ENCODE assay signal across 14 mouse cellular contexts in the genomic region with DNA sequence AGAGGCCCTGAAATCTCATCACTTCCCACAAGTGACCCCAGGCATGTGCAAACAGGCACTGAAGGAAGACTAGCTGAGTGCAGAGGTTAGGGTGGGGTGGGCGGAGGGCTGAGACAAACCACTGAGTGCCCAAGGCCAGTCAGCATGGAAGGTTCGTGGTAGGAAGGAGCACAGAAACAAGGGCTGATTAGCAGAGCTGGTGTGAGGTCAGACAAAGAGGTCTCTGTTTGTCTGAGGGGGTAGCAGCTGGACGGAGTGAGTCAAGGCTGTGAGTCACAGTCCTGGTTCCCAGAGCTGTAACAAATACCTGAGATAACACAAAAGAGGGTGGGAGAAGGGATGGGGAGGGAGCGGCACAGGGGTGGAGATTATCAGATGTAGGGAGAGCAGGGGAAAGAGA. TPM values are rescaled to one million over a fixed set of nuclear protein-coding genes. Genes with fewer than 3 reads are reported as not detected.
A peak's percentile ranks its signal among the peaks of the same experiment; 100 is the strongest.
DNase-seq lines count a peak whose midpoint lies in the region; ATAC-seq and TF ChIP-seq lines count a peak whose summit lies in the region.
"Had no signal": no experiment of that assay in that cellular context is flagged by ENCODE, and none has a peak within 500 bp of the region (broad histone marks: within the 10 kb centered on the region; RNA-seq: fewer than 3 reads in every experiment).

No protein-coding gene starts in this region.

- intact Hi-C loops in left cerebral cortex, postnatal 14 days (cut with DNase I) = no loop called here

- TF ChIP-seq CTCF in lung, embryonic 14.5 days (IDR thresholded peaks at IDR 0.05; ENCODE audit: low read depth) = no peak
- no peak for TF ChIP-seq CTCF in Patski (IDR thresholded peaks at IDR 0.05)
- TF ChIP-seq CTCF in liver, postnatal 0 days (IDR thresholded peaks at IDR 0.05; ENCODE audit: low read depth) = no peak

- H3K27ac ChIP-seq in heart, embryonic 10.5 days = peak overlapping the region; percentile 64; the same call in 1 of the 2 replicates
- no peak overlapping the region for H3K27ac ChIP-seq in lung, embryonic 14.5 days (ENCODE audit: low read depth)
- peak overlapping the region; percentile 61; the same call in 1 of the 2 replicates for H3K27ac ChIP-seq in stomach, embryonic 14.5 days (ENCODE audit: low read length)
- H3K27ac ChIP-seq in liver, postnatal 0 days (ENCODE audit: low read depth) = no peak overlapping the region
- H3K27ac ChIP-seq: liver, embryonic 15.5 days; midbrain, embryonic 15.5 days had no signal

- H3K27me3 ChIP-seq in heart, embryonic 10.5 days (ENCODE audit: insufficient read depth, poor library complexity, severe bottlenecking) = no peaks in the 10 kb centered on the region
- no peaks in the 10 kb centered on the region for H3K27me3 ChIP-seq in lung, embryonic 14.5 days (ENCODE audit: insufficient read depth, low read length)
- no peaks in the 10 kb centered on the region for H3K27me3 ChIP-seq in Patski
- H3K27me3 ChIP-seq in stomach, embryonic 14.5 days (ENCODE audit: control insufficient read depth, insufficient read depth, low read length) = no peaks in the 10 kb centered on the region
- no peaks in the 10 kb centered on the region for H3K27me3 ChIP-seq in liver, postnatal 0 days (ENCODE audit: insufficient read depth, low read length)
- H3K27me3 ChIP-seq: liver, embryonic 15.5 days; midbrain, embryonic 15.5 days had no signal

- peaks cover 12% of the 10 kb centered on the region for H3K4me1 ChIP-seq in heart, embryonic 10.5 days
- H3K4me1 ChIP-seq in lung, embryonic 14.5 days (ENCODE audit: insufficient read depth) = no peaks in the 10 kb centered on the region
- no peaks in the 10 kb centered on the region for H3K4me1 ChIP-seq in stomach, embryonic 14.5 days (ENCODE audit: control insufficient read depth, insufficient read depth, low read length)
- no peaks in the 10 kb centered on the region for H3K4me1 ChIP-seq in liver, postnatal 0 days (ENCODE audit: insufficient read depth)
- H3K4me1 ChIP-seq: liver, embryonic 15.5 days; midbrain, embryonic 15.5 days had no signal

- no peak for TF ChIP-seq EP300 in liver, postnatal 0 days (IDR thresholded peaks at IDR 0.05; ENCODE audit: low read depth)

- ATAC-seq in lung, embryonic 14.5 days (ENCODE audit: insufficient read depth) = peak; percentile 71; the same call in 1 of the 2 replicates
- ATAC-seq in Patski = peak; percentile 90
- ATAC-seq in stomach, embryonic 14.5 days (ENCODE audit: insufficient number of reproducible peaks, insufficient read depth, low FRiP score, low read depth) = peak; percentile 92
- no peak for ATAC-seq in liver, postnatal 0 days
- ATAC-seq: activated CD4-positive, CD25-positive, alpha-beta regulatory T cell, adult 4 months; midbrain, embryonic 15.5 days had no signal

- no peak overlapping the region for H3K4me2 ChIP-seq in lung, embryonic 14.5 days
- no peak overlapping the region for H3K4me2 ChIP-seq in stomach, embryonic 14.5 days (replicated peaks; ENCODE audit: low read depth, low read length)
- H3K4me2 ChIP-seq in liver, postnatal 0 days (ENCODE audit: low read depth, low read length) = no peak overlapping the region
- H3K4me2 ChIP-seq: liver, embryonic 15.5 days; midbrain, embryonic 15.5 days had no signal

- POLR2A ChIA-PET in Patski (lab: Charles Lee) = interaction anchor here (0.6 kb wide), 1 partner anchor 151 kb away, joined by 4 read pairs; no protein-coding TSS in a partner anchor

- CTCF ChIA-PET in Patski (lab: Charles Lee) = no interaction called here

- in situ Hi-C loops in Patski (cut with MboI; ENCODE audit: low pct_unique_long_range_greater_than_20kb) = no loop called here

- no peaks in the 10 kb centered on the region for H3K9me3 ChIP-seq in heart, embryonic 10.5 days
- H3K9me3 ChIP-seq in lung, embryonic 14.5 days (ENCODE audit: low read depth, low read length) = no peaks in the 10 kb centered on the region
- H3K9me3 ChIP-seq in stomach, embryonic 14.5 days (ENCODE audit: control insufficient read depth, low read depth, low read length) = no peaks in the 10 kb centered on the region
- no peaks in the 10 kb centered on the region for H3K9me3 ChIP-seq in liver, postnatal 0 days (ENCODE audit: low read length)
- H3K9me3 ChIP-seq: liver, embryonic 15.5 days; midbrain, embryonic 15.5 days had no signal

- WGBS in heart, embryonic 10.5 days = 17% methylated on average over 4 of the region's 4 CpGs
- 35% methylated on average over 4 of the region's 4 CpGs for WGBS in lung, embryonic 14.5 days
- 38% methylated on average over 4 of the region's 4 CpGs for WGBS in stomach, embryonic 14.5 days
- WGBS in liver, postnatal 0 days (ENCODE audit: insufficient replicate concordance) = 65% methylated on average over 4 of the region's 4 CpGs

- no peak overlapping the region for H3K4me3 ChIP-seq in heart, embryonic 10.5 days
- H3K4me3 ChIP-seq in lung, embryonic 14.5 days (ENCODE audit: low read depth, low read length) = no peak overlapping the region
- H3K4me3 ChIP-seq in stomach, embryonic 14.5 days (ENCODE audit: low read depth, low read length) = no peak overlapping the region
- H3K4me3 ChIP-seq in liver, postnatal 0 days (ENCODE audit: low read depth, low read length) = no peak overlapping the region
- H3K4me3 ChIP-seq: liver, embryonic 15.5 days; midbrain, embryonic 15.5 days had no signal

- no peaks in the 10 kb centered on the region for H3K36me3 ChIP-seq in heart, embryonic 10.5 days
- no peaks in the 10 kb centered on the region for H3K36me3 ChIP-seq in lung, embryonic 14.5 days (ENCODE audit: insufficient read depth)
- no peaks in the 10 kb centered on the region for H3K36me3 ChIP-seq in stomach, embryonic 14.5 days (ENCODE audit: control insufficient read depth, insufficient read depth, low read length)
- no peaks in the 10 kb centered on the region for H3K36me3 ChIP-seq in liver, postnatal 0 days (replicated peaks; ENCODE audit: insufficient read depth, low read length)
- H3K36me3 ChIP-seq: liver, embryonic 15.5 days; midbrain, embryonic 15.5 days had no signal

- no peak overlapping the region for H3K9ac ChIP-seq in lung, embryonic 14.5 days
- no peak overlapping the region for H3K9ac ChIP-seq in stomach, embryonic 14.5 days (replicated peaks; ENCODE audit: low read depth, low read length)
- H3K9ac ChIP-seq in liver, postnatal 0 days (replicated peaks) = no peak overlapping the region
- H3K9ac ChIP-seq: liver, embryonic 15.5 days; midbrain, embryonic 15.5 days had no signal

- DNase-seq in heart, embryonic 10.5 days (ENCODE audit: low spot score) = peak; percentile 84
- DNase-seq in heart, adult 11 months = no peak
- peak; percentile 25 for DNase-seq in lung, embryonic 14.5 days
- no peak for DNase-seq in lung, postnatal 14 days
- peak; percentile 57 for DNase-seq in Patski (ENCODE audit: low read depth, low spot score)
- DNase-seq in liver, postnatal 0 days = no peak
- DNase-seq in left cerebral cortex, postnatal 14 days (ENCODE audit: low spot score in 2 of 2) = no peak
- DNase-seq: gastrocnemius, postnatal 14 days; layer of hippocampus, postnatal 36 days; thymus, postnatal 4 days had no signal

RNA-seq across cellular contexts. Expression of gene Ppp1r36, which starts 41.7 kb away (rescaled TPM):
- 1.8 and 3.0 TPM in 2 replicates for polyA plus RNA-seq in heart, embryonic 10.5 days (2016; fragmentation: Nextera tagmentation; extraction: Ambion mirVana)
- polyA plus RNA-seq in lung, embryonic 14.5 days (2014; fragmentation: Nextera tagmentation; extraction: Ambion mirVana) = 2.8 and 3.2 TPM in 2 replicates
- not detected for polyA plus RNA-seq in Patski (2021)
- 3.2 and 4.0 TPM in 2 replicates for polyA plus RNA-seq in stomach, embryonic 14.5 days (2014; fragmentation: Nextera tagmentation; extraction: Ambion mirVana)
- polyA plus RNA-seq in liver, postnatal 0 days (2015; fragmentation: Nextera tagmentation; extraction: Ambion mirVana) = 0.15 and 0.18 TPM in 2 replicates
- total RNA-seq in left cerebral cortex, postnatal 14 days (2021) = 1 to 10 TPM in 1 of 2 experiments, under 1 TPM in 1; 0.79 to 1.1 TPM
- polyA plus RNA-seq: activated CD4-positive, CD25-positive, alpha-beta regulatory T cell, adult 4 months had no signal

RNA-seq across cellular contexts. Expression of gene Hspa2, which starts 55.1 kb away (rescaled TPM):
- 14.4 and 24.4 TPM in 2 replicates for polyA plus RNA-seq in heart, embryonic 10.5 days (2016; fragmentation: Nextera tagmentation; extraction: Ambion mirVana)
- polyA plus RNA-seq in lung, embryonic 14.5 days (2014; fragmentation: Nextera tagmentation; extraction: Ambion mirVana) = 6.0 TPM in 2 replicates
- polyA plus RNA-seq in Patski (2021) = 26.2 TPM
- 9.5 and 9.9 TPM in 2 replicates for polyA plus RNA-seq in stomach, embryonic 14.5 days (2014; fragmentation: Nextera tagmentation; extraction: Ambion mirVana)
- polyA plus RNA-seq in liver, postnatal 0 days (2015; fragmentation: Nextera tagmentation; extraction: Ambion mirVana) = 1.9 and 2.5 TPM in 2 replicates
- total RNA-seq in left cerebral cortex, postnatal 14 days (2021) = 10 to 100 TPM; 62.1 to 68.6 TPM

Comparison
In these comparisons a context has a peak if more than half of its experiments do, and no peak if none do; other contexts are left out.
1. DNase-seq: peak in heart, embryonic 10.5 days (single experiment), lung, embryonic 14.5 days (single experiment) and Patski (single experiment); none in heart, adult 11 months (single experiment), lung, postnatal 14 days (single experiment), liver, postnatal 0 days (single experiment) and left cerebral cortex, postnatal 14 days (0 of 2).
2. H3K27ac ChIP-seq: peak in heart, embryonic 10.5 days (single experiment) and stomach, embryonic 14.5 days (single experiment); none in lung, embryonic 14.5 days (single experiment) and liver, postnatal 0 days (single experiment).